Mouse (Mus musculus) c-Kit-positive CD71-positive TER-119-negative erythroid progenitor cells, embryonic 14.5 days (primary cell): ENCODE data around the gene Entpd1.
"Not testable (repeated sequence)": the region's sequence is repeated elsewhere in the genome, so short reads cannot be mapped to it uniquely, and the experiment has no call there.

Source experiments
- DNase-seq: peaks from one replicate; pipeline ENCODE4 v3.0.0-alpha.2; 2013; ENCODE audit warnings: low read depth

The Entpd1 gene

DNA sequence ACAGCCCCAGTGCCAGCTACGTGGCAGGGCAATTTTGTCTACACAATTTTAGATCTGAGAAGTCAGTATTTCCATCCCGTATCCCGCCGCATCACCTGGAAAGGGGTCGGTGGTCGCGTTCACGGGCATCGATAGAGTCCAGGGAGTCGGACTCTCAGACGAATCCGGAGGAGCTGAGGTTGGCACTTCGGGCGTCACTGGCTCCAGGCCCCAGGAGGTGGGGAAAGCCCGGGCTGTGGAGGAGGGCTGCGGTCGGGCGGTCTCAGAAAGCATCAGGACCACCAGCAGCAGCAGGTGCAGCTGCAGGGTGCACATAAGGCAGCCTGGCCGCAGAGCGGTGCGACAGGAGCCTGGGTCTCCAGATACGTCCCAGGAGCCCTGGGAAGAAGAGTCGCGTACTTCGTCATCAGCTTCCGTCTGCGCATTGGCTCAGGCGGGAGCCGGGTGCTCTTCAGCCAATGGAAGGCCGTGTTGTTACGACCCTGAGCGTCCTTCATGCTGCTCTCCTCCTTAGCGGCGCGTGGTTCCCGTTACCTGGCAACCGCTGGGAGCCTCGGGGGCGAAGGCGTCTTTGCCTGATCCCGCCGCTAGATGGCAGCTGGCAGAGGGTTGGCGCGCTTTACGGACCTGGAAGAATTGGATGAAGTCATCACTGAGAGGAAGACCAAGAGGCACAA lies at the start of gene Entpd1, which contains the start of gene Tctn3:
Entpd1 (plus strand) TSS at position 537 of the 677 bp plus-strand sequence.
Tctn3 (minus strand) TSS at position 404 of the 677 bp plus-strand sequence.
- DNase-seq = peak; percentile 94

DNA sequence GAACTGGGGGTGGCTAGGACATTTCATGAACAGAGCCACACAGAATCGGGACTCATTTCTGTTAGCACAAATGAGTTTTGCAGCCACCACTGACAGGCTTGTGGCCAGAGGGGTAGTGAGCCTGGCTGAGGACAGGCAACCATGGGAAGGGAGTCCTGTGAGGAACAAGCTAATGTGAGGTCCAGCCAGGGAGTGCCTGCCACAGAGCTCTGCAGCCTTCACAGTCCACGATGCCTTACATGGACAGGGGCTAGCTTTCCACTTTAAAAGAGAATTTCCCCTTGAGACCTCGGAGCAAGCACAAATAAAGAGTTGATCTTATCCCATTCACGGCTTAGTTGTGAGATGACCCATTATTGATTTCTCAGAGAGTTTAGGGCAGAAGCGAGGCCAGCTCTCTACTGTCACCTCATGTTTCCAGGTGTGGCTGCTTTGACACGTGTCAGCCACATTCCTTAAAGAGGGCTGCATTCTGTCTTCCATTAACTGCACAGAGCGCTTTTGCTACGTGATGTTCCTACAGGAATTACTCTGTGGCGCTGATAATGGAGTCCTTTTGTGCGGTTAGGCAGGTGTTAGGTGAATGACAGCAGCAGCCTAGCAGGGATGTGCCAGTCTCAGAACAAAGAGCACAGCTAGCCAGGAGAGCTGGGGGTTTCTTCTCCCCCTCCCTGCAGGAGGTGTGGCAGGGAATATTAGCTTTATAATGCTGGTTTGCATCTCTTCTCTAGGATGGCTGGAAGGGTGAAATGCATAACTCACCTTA lies 48.1 kb upstream of the Entpd1 start:
- DNase-seq = no peak

DNA sequence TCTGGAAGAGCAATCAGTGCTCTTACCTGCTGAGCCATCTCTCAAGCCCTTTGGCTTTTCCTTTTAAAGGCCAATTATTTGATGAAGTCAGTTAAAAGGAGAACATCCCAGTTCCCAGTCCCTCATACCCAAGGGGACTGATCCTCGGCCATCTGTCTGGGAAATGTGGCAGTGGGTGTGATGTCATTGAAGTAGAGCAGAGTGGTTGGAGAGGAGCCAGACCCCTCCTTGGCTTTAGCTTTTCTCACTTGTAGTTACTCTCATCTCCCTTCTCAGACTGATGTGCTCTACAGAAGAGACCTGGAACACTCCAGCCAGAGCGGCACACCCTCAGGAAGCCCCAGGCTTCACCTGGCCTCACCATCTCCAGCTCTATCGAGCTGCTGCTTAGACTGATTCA lies 44.5 kb upstream of the Entpd1 start:
- DNase-seq = no peak

DNA sequence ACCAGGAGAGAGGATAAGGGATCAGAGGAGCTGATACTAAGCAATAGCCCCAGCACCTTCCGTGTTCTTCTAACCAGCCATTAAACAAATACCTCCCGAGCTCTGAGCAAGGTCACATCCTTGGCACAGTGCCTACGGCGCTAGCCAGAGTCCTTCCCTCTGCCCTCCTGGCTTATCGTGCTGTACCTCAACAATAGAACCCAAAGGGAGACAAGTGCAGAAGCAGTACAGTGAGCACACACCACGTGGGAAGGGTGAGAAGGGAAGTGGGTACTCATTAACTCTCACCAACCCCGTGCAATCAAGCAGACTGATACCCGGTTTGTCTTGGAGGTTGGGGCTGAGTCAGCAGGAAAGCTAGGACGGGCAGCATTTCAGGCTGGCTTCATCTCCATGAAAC lies 41.4 kb upstream of the Entpd1 start:
- no peak for DNase-seq

DNA sequence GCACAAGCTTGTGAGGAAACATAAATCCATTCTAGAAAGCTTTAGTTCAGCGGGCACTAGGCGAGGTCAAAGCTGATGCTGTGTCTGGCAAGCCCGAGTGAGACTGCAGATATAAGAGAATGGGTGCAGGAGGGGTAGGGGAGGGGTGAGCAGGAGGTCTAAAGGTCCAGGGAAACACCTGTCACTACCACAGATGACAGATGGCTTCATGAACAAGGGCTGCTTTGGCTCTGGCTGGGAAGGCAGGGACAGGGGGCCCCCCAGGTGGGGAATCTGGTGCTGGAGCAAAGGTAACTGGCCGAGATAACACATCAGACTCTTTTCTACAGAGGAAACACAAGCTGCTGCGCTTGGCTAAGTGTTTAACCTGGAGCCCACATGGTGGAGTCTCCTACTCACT lies 36.7 kb upstream of the Entpd1 start:
- DNase-seq = no peak

GRCm38 (mm10) chr19:40580902-40581301 lies 31.3 kb upstream of the Entpd1 start:
- DNase-seq = no peak

- DNase-seq = no peak
Observed at GRCm38 (mm10) chr19:40581662-40582061, 30.5 kb upstream of the Entpd1 start.

- DNase-seq = peak; percentile 35
Observed at GRCm38 (mm10) chr19:40586908-40587307, 25.3 kb upstream of the Entpd1 start.

GRCm38 (mm10) chr19:40587491-40588292 lies 24.5 kb upstream of the Entpd1 start:
- peak; percentile 38 for DNase-seq

- DNase-seq = peak; percentile 90
Observed at GRCm38 (mm10) chr19:40588293-40588654, 23.9 kb upstream of the Entpd1 start, which contains the start of gene Aldh18a1. TSS of gene Aldh18a1 (minus strand) at chr19:40588463.

GRCm38 (mm10) chr19:40588847-40589529 lies 23.2 kb upstream of the Entpd1 start:
- DNase-seq = peak; percentile 98

GRCm38 (mm10) chr19:40589530-40589880 lies 22.7 kb upstream of the Entpd1 start:
- DNase-seq = no peak

DNA sequence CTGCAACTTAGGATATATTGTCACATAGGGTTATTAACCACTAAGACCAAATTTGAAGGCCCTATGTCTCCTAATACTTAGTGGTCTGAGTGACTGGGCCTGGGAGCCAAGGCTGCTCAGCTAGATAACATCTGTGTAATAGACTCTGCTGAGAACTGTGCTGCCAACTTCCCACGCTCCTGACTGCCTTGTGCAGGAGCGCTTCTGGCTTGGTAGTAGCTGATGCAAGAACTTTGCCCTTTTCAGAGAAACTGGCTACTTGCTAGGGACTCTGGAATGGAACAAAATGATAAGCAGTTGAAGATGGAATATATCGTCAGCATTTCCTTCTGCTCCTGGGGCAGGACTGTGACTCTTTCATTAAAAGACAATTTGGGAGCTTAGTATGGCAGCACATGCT lies 16.9 kb upstream of the Entpd1 start:
- no peak for DNase-seq

DNA sequence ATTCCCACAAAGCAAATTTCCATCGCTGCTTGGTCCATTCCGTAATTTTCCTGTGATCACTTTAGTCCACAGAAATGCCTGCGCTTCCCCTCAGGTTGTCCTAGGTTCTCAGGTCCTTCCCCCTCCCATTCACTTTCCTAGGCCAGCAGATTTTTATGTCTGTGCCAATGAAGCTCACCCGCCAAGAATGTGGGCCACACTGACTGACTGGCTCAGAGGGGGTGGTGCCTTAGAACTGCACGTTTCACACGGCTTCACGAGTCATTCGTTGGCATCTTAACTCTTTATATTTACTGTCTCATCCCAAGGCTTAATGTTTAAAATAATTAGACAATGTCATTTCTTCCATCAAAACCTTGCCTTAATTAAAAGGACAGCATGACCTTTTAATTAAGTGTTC lies 16.3 kb upstream of the Entpd1 start:
- no peak for DNase-seq

DNA sequence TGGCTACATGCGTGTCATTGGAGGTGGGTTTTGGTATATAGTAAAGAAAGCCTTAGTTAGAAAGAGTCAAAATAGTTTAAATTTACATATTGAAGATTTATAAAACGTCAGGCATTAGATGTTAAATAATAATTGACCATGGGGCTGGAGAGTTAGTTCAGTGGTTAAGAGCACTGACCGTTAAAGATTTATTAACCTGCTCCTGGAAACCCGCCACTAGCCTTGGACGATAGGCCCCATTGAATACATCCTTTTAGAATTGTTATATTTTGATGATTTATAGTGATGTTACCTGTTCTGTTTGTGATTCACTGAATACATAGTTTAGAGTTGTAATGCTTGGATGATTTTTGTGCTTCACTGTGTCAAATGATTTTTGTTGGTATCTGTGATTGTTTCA lies 11.3 kb upstream of the Entpd1 start:
- DNase-seq = not testable (repeated sequence)

DNA sequence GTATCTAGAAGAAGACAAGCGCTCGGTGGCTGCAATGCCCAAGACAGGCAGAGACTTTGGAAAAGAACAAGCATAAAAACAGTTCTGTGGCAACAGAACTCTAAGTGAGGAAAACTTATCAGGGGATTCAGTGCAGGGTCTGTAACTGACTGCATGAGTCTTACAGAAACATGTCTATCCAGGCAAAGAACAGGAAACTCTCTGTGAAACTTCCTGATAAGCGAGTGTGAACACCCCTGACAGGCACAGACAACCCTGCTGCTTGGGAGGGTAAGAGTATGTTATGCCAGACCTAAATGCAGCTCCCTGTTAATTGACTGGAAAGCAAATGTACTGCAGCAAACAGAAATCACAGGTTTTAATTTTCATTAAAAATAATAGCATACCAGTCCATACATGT lies 10.3 kb upstream of the Entpd1 start:
- DNase-seq = no peak

DNA sequence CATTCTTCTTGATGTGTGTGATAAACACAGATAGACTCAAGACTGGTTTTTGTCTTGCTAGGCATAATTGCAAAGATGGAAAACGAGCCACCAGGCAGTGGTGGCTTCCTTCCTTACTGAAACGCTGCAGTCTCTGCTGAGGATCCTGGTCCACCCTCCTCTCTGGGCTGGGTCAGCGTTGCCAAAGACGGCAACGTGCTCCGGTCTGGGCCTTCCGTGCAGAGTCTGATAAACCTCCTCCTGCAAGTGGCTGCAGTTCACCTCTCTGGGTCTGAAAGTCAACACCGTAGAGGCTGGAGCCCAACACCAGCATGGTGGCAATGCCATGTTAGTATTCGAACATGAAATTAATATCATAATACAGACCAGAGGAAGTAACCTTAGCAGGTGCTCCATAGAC lies 7.0 kb upstream of the Entpd1 start:
- DNase-seq = no peak

DNA sequence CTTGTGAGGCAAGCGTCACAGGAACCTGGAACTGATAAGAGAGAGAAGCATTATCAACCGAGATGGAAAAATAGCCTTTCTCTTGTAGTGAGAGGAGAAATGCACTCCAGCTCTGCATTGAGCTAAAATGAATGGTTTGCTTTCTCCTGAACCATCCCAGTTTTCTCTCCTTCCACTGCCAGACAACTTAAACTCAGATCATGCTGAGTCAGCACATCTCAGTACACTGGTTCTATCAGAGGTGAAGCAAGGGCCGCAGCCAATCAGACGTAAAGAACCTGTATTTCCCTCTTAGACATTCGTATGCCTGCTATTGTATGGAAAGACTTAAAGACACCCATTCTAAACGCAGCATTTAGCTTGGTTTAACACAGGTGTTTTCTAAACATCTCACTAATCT lies 4.5 kb upstream of the Entpd1 start:
- no peak for DNase-seq

DNA sequence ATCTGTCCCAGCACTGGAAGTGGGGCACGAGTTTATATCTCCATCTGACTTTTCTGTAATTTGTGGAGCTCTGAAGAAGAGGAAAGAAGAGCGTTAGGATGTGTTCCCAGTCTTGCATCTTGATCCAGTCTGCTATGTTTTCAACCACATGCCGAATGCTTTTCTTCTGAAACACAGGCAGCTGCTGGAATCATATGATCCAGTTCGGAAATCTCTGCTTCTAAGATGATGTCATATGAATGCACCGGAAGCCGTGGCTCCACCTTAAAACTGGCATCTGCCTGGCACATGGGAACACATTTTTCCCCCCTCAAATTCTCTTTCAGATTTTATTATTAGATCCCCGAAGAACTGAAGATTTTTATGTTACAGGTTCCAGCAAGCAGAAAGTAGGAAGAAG lies 2.6 kb downstream of the Entpd1 start:
- DNase-seq = no peak

DNA sequence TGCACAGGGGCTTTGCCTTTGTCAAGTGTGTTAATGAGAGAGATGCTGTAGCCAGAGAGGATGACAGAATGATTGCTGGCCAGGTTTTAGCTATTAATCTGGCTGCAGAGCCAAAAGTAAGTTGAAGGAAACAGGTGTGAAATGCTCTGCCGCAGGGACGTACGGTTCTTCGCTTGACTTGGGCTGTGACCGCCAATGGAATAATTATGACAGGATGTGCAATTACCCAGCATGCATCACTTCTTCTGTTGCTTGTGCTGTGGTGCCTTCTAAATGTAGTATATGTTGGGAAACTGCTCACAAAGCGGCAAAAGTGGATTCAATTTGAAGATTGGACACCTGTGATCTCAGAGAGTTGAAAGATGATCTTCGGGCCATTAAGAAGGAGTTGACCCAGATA lies 3.9 kb downstream of the Entpd1 start:
- DNase-seq = no peak

DNA sequence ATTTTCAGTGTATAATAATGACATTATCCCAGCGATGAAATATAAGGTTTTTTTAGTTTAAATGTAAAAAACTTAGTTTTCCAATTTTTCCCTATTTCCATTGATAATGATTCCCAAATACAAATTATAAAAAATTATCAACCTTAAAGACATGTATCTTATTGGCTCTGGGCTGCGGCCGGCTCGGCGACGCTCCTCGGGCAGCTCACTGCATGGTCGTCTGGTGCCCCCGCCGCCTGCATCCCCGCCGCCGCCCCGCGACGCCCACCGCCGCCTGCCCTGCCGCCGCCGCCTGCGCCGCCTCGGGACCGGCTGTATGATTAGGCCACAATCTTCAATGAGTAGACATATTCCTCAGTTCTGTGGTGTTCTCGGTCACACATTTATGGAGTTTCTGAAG lies 9.4 kb downstream of the Entpd1 start:
- not testable (repeated sequence) for DNase-seq

GRCm38 (mm10) chr19:40625935-40626334 lies 13.8 kb downstream of the Entpd1 start:
- no peak for DNase-seq
